Mouse (Mus musculus) ES-E14 (cell line): ENCODE results near the gene Mbnl1.

Experiments used
- CHD2 ChIP-seq: IDR thresholded peaks from 2 replicates; pipeline ENCODE4 v1.6.1; 2014; ENCODE audit warnings: mild to moderate bottlenecking, low read depth, low read length, inconsistent platforms
- HCFC1 ChIP-seq: IDR thresholded peaks from 2 replicates; pipeline ENCODE4 v1.6.1; 2012; ENCODE audit warnings: low read length, inconsistent platforms, borderline replicate concordance; ENCODE audit not compliant: insufficient read depth
- MAFK ChIP-seq: IDR thresholded peaks from 2 replicates; pipeline ENCODE4 v1.6.1; 2014; ENCODE audit warnings: mild to moderate bottlenecking, low read depth, low read length, inconsistent platforms; ENCODE audit not compliant: insufficient read depth
- ZC3H11A ChIP-seq: IDR thresholded peaks from 2 replicates; pipeline ENCODE4 v1.6.1; 2012; ENCODE audit warnings: low read depth, mild to moderate bottlenecking, inconsistent platforms, low read length, borderline replicate concordance
- ZNF384 ChIP-seq: IDR thresholded peaks from 2 replicates; pipeline ENCODE4 v1.6.1; 2012; ENCODE audit warnings: low read depth, low read length, inconsistent platforms

- TF ChIP-seq ZC3H11A: no peak
- no peak for TF ChIP-seq CHD2
- TF ChIP-seq ZNF384: no peak
- TF ChIP-seq MAFK: no peak
- TF ChIP-seq HCFC1: no peak
These were observed 25.5 kb downstream of the Mbnl1 start for GRCm38 (mm10) chr3:60498151-60498550.
